10 mouse cellular contexts compared by ENCODE assay signal in the genomic region with DNA sequence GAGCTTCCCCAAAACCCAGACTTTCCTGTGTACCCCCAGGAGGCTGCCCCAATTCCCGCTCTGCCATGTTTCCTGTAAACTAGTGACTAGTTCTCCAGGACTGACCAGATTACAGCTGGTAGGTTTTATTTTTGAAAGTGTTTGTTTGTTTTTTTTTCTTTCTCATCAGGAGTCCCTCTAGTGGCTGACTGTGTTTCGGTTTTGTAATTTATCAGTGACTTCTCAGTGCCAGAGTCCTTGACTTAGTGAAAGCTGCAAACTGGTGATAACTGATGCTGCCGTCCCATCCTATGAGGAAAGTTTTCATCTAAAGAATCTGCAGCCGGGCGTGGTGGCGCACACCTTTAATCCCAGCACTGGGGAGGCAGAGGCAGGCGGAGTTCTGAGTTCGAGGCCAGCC. TPM values are rescaled to one million over a fixed set of nuclear protein-coding genes. Genes with fewer than 3 reads are reported as not detected.
A peak's percentile ranks its signal among the peaks of the same experiment; 100 is the strongest.
DNase-seq lines count a peak whose midpoint lies in the region; ATAC-seq lines count a peak whose summit lies in the region.
"Had no signal": no experiment of that assay in that cellular context is flagged by ENCODE, and none has a peak within 500 bp of the region (broad histone marks: within the 10 kb centered on the region; RNA-seq: fewer than 3 reads in every experiment).

No protein-coding gene starts in this region.

- H3K27me3 ChIP-seq in embryonic facial prominence, embryonic 11.5 days (ENCODE audit: control insufficient read depth, insufficient read depth, low read length): no peaks in the 10 kb centered on the region
- H3K27me3 ChIP-seq in embryonic facial prominence, embryonic 10.5 days (replicated peaks; ENCODE audit: low read depth, poor library complexity, severe bottlenecking): no peaks in the 10 kb centered on the region
- H3K27me3 ChIP-seq in midbrain, embryonic 14.5 days (ENCODE audit: control insufficient read depth, insufficient read depth, low read length): no peaks in the 10 kb centered on the region
- H3K27me3 ChIP-seq in midbrain, embryonic 13.5 days: no peaks in the 10 kb centered on the region
- H3K27me3 ChIP-seq in intestine, embryonic 15.5 days (replicated peaks): no peaks in the 10 kb centered on the region
- H3K27me3 ChIP-seq in stomach, embryonic 15.5 days (replicated peaks): no peaks in the 10 kb centered on the region

- no peak overlapping the region for H3K9ac ChIP-seq in embryonic facial prominence, embryonic 11.5 days (replicated peaks; ENCODE audit: low read length)
- no peak overlapping the region for H3K9ac ChIP-seq in midbrain, embryonic 14.5 days (replicated peaks; ENCODE audit: low read length)
- no peak overlapping the region for H3K9ac ChIP-seq in midbrain, embryonic 13.5 days (replicated peaks)
- no peak overlapping the region for H3K9ac ChIP-seq in intestine, embryonic 15.5 days
- no peak overlapping the region for H3K9ac ChIP-seq in stomach, embryonic 15.5 days

- WGBS in embryonic facial prominence, embryonic 11.5 days: 86% methylated on average over 8 of the region's 8 CpGs
- whole genome bisulfite sequencing in embryonic facial prominence, embryonic 10.5 days: 91% methylated on average over 8 of the region's 8 CpGs
- WGBS in midbrain, embryonic 14.5 days: 93% methylated on average over 8 of the region's 8 CpGs
- 90% methylated on average over 8 of the region's 8 CpGs for WGBS in midbrain, embryonic 13.5 days
- WGBS in intestine, embryonic 15.5 days: 87% methylated on average over 8 of the region's 8 CpGs
- 82% methylated on average over 8 of the region's 8 CpGs for WGBS in stomach, embryonic 15.5 days

- no peaks in the 10 kb centered on the region for H3K9me3 ChIP-seq in embryonic facial prominence, embryonic 11.5 days (replicated peaks; ENCODE audit: control insufficient read depth, low read length)
- no peaks in the 10 kb centered on the region for H3K9me3 ChIP-seq in embryonic facial prominence, embryonic 10.5 days
- no peaks in the 10 kb centered on the region for H3K9me3 ChIP-seq in midbrain, embryonic 14.5 days (ENCODE audit: control insufficient read depth, low read length)
- H3K9me3 ChIP-seq in midbrain, embryonic 13.5 days: no peaks in the 10 kb centered on the region
- H3K9me3 ChIP-seq in intestine, embryonic 15.5 days: no peaks in the 10 kb centered on the region
- H3K9me3 ChIP-seq in stomach, embryonic 15.5 days: no peaks in the 10 kb centered on the region

- peak; percentile 6 for DNase-seq in embryonic facial prominence, embryonic 11.5 days (ENCODE audit: low spot score)
- no peak for DNase-seq in embryonic facial prominence, embryonic 10.5 days (ENCODE audit: low spot score)
- DNase-seq in midbrain, embryonic 14.5 days: peak; percentile 15
- DNase-seq in gastrocnemius, adult 18-20 months (ENCODE audit: low spot score): no peak
- DNase-seq: cerebellum, postnatal 14 days had no signal

- no peak for ATAC-seq in embryonic facial prominence, embryonic 11.5 days (replicated peaks; ENCODE audit: insufficient number of reproducible peaks, low FRiP score, low TSS enrichment, low read depth)
- no peak for ATAC-seq in midbrain, embryonic 14.5 days (ENCODE audit: low FRiP score, low TSS enrichment)
- no peak for ATAC-seq in midbrain, embryonic 13.5 days
- ATAC-seq in intestine, embryonic 15.5 days: peak; percentile 41; the same call in 1 of the 2 replicates
- no peak for ATAC-seq in stomach, embryonic 15.5 days (ENCODE audit: insufficient read depth, low FRiP score, low read depth)
- ATAC-seq in activated CD4-positive, CD25-positive, alpha-beta regulatory T cell, adult 4 months: no peak

- H3K4me2 ChIP-seq in embryonic facial prominence, embryonic 11.5 days (ENCODE audit: low read depth, low read length): no peak overlapping the region
- H3K4me2 ChIP-seq in midbrain, embryonic 14.5 days (ENCODE audit: low read length): no peak overlapping the region
- no peak overlapping the region for H3K4me2 ChIP-seq in midbrain, embryonic 13.5 days (replicated peaks)
- H3K4me2 ChIP-seq in intestine, embryonic 15.5 days (replicated peaks): no peak overlapping the region
- no peak overlapping the region for H3K4me2 ChIP-seq in stomach, embryonic 15.5 days

- H3K36me3 ChIP-seq in embryonic facial prominence, embryonic 11.5 days (replicated peaks; ENCODE audit: control insufficient read depth, insufficient read depth, low read depth, low read length): no peaks in the 10 kb centered on the region
- H3K36me3 ChIP-seq in embryonic facial prominence, embryonic 10.5 days (replicated peaks): no peaks in the 10 kb centered on the region
- H3K36me3 ChIP-seq in midbrain, embryonic 14.5 days (ENCODE audit: control insufficient read depth, insufficient read depth, low read length): no peaks in the 10 kb centered on the region
- no peaks in the 10 kb centered on the region for H3K36me3 ChIP-seq in midbrain, embryonic 13.5 days
- H3K36me3 ChIP-seq in intestine, embryonic 15.5 days: no peaks in the 10 kb centered on the region
- no peaks in the 10 kb centered on the region for H3K36me3 ChIP-seq in stomach, embryonic 15.5 days

- no peak overlapping the region for H3K27ac ChIP-seq in embryonic facial prominence, embryonic 11.5 days (replicated peaks; ENCODE audit: low read depth, low read length)
- no peak overlapping the region for H3K27ac ChIP-seq in embryonic facial prominence, embryonic 10.5 days (replicated peaks)
- no peak overlapping the region for H3K27ac ChIP-seq in midbrain, embryonic 14.5 days (replicated peaks; ENCODE audit: low read depth, low read length)
- no peak overlapping the region for H3K27ac ChIP-seq in midbrain, embryonic 13.5 days
- H3K27ac ChIP-seq in intestine, embryonic 15.5 days: peak overlapping the region; percentile 66; the same call in 1 of the 2 replicates
- H3K27ac ChIP-seq in stomach, embryonic 15.5 days: peak overlapping the region; percentile 86

- H3K4me3 ChIP-seq in embryonic facial prominence, embryonic 11.5 days (ENCODE audit: low read depth, low read length): no peak overlapping the region
- no peak overlapping the region for H3K4me3 ChIP-seq in embryonic facial prominence, embryonic 10.5 days
- H3K4me3 ChIP-seq in midbrain, embryonic 14.5 days (replicated peaks; ENCODE audit: low read depth, low read length): no peak overlapping the region
- H3K4me3 ChIP-seq in midbrain, embryonic 13.5 days (replicated peaks): no peak overlapping the region
- no peak overlapping the region for H3K4me3 ChIP-seq in intestine, embryonic 15.5 days (replicated peaks)
- H3K4me3 ChIP-seq in stomach, embryonic 15.5 days (replicated peaks): no peak overlapping the region
- H3K4me3 ChIP-seq: myocyte had no signal

- no peaks in the 10 kb centered on the region for H3K4me1 ChIP-seq in embryonic facial prominence, embryonic 11.5 days (ENCODE audit: control insufficient read depth, insufficient read depth, low read length)
- H3K4me1 ChIP-seq in embryonic facial prominence, embryonic 10.5 days: peaks cover 4% of the 10 kb centered on the region; the same call in 1 of the 2 replicates
- H3K4me1 ChIP-seq in midbrain, embryonic 14.5 days (ENCODE audit: control insufficient read depth, insufficient read depth, low read length): no peaks in the 10 kb centered on the region
- H3K4me1 ChIP-seq in midbrain, embryonic 13.5 days (replicated peaks): no peaks in the 10 kb centered on the region
- peaks cover 3% of the 10 kb centered on the region; the same call in 1 of the 2 replicates for H3K4me1 ChIP-seq in intestine, embryonic 15.5 days (replicated peaks)
- 0 out of 2 replicates have a peak, but pooled peaks cover 4% of the 10 kb centered on the region for H3K4me1 ChIP-seq in stomach, embryonic 15.5 days

RNA-seq across cellular contexts. Expression of gene Atg14, which starts 54.8 kb away (rescaled TPM):
- polyA plus RNA-seq in embryonic facial prominence, embryonic 11.5 days (2014; fragmentation: Nextera tagmentation; extraction: Ambion mirVana): 18.9 and 19.6 TPM in 2 replicates
- 18.5 and 19.4 TPM in 2 replicates for polyA plus RNA-seq in embryonic facial prominence, embryonic 10.5 days (2016; fragmentation: Nextera tagmentation; extraction: Ambion mirVana)
- 16.6 and 19.8 TPM in 2 replicates for polyA plus RNA-seq in midbrain, embryonic 14.5 days (2014; fragmentation: Nextera tagmentation; extraction: Ambion mirVana)
- polyA plus RNA-seq in midbrain, embryonic 13.5 days (2015; fragmentation: Nextera tagmentation; extraction: Ambion mirVana): 21.2 and 21.9 TPM in 2 replicates
- 10.3 and 12.4 TPM in 2 replicates for polyA plus RNA-seq in intestine, embryonic 15.5 days (2015; fragmentation: Nextera tagmentation; extraction: Ambion mirVana)
- 11.9 and 13.6 TPM in 2 replicates for polyA plus RNA-seq in stomach, embryonic 15.5 days (2015; fragmentation: Nextera tagmentation; extraction: Ambion mirVana)
- total RNA-seq in gastrocnemius, adult 18-20 months (2021): 1 to 10 TPM; 6.7 to 6.9 TPM
- polyA plus RNA-seq in activated CD4-positive, CD25-positive, alpha-beta regulatory T cell, adult 4 months (2017; shearing (Covaris generic)): 1 to 10 TPM; 8.1 to 9.2 TPM

Comparison
In these comparisons a context has a peak if more than half of its experiments do, and no peak if none do; other contexts are left out.
1. DNase-seq: peak in embryonic facial prominence, embryonic 11.5 days (single experiment) and midbrain, embryonic 14.5 days (single experiment); none in embryonic facial prominence, embryonic 10.5 days (single experiment) and gastrocnemius, adult 18-20 months (single experiment).
2. H3K27ac ChIP-seq: peak in intestine, embryonic 15.5 days (single experiment) and stomach, embryonic 15.5 days (single experiment); none in embryonic facial prominence, embryonic 11.5 days (single experiment), embryonic facial prominence, embryonic 10.5 days (single experiment), midbrain, embryonic 14.5 days (single experiment) and midbrain, embryonic 13.5 days (single experiment).